Mouse (Mus musculus): ENCODE measurements around the gene Zbtb18.

The Zbtb18 gene

DNA sequence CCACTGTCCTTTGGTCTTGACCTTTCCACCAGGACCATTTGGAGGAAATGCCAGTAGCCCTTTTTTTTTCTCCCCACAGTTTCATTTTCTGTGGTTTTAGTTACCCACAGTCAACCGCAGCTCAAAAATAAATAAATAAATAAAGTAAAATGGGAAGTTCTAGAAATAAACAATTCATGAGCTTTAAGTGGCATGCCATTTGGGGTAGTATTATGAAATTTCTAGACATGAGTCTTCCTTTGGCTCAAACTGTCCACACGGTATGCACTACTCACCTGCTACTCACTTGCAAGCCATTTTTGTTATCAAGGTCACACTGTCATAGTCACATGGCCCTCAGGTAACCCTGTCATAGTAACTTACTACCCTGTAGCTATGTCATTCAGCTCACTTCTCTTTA lies 41.5 kb downstream of the Zbtb18 start:
- no peak for DNase-seq (ENCODE audit: low spot score)

DNA sequence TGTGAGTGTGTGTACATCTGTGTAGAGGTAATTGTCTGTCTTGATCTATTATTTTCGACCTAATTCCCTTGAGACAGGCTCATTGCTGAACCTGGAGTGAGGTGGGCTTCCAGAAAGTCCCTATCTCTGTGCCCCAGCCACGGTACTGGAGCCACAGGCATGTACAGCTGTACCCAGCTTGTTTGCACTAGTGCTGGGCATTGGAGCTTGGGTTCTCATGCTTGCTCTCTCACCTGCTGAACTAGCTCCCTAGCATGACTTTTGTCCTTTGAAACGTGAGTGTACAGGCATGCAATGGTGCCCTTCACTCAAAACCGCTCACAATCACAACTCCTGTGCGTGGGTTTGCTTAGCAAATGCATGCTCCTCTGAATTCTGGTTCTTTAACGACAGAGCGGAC lies 42.1 kb downstream of the Zbtb18 start:
- DNase-seq (ENCODE audit: low spot score): no peak

DNA sequence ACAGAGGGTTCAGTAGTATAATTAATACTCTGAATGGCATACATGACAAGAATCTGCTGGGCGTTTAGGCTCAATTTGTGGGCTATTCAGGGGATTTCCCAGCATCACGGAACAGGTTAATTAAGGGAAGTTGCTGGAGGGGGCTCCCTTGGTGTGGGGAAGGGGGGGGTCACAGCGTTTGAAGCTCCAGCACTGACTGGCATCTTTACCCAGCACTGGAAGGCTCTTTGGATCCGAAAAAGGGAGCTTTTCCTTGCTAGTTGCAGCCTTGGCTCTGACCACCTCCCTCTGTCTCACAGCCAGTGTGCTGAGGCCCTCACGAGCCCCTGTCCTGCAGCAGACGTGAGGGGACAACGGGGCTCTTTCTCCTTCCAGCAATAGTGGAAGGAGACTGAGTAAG lies 42.5 kb downstream of the Zbtb18 start:
- DNase-seq (ENCODE audit: low spot score): no peak

DNA sequence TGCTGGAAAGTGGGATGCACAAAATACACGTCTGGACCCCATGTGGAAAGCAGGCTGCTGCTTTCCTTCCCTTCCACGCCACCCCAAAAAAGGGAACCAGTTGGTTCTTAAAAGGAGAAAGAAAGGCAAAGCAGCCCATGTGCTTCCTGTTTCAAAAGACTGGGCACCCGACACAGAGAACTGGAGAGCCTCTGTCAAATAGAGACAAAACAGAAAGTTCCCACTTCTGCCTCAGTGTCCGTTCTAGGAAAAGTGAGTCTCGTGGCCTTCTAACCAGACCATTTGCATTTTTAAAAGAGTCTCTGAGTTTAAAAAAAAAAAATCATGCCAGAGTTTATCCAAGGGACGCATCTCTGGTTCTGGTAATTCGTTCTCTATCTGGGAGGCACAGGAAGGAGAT lies 47.7 kb downstream of the Zbtb18 start:
- DNase-seq (ENCODE audit: low spot score): peak; percentile 11

DNA sequence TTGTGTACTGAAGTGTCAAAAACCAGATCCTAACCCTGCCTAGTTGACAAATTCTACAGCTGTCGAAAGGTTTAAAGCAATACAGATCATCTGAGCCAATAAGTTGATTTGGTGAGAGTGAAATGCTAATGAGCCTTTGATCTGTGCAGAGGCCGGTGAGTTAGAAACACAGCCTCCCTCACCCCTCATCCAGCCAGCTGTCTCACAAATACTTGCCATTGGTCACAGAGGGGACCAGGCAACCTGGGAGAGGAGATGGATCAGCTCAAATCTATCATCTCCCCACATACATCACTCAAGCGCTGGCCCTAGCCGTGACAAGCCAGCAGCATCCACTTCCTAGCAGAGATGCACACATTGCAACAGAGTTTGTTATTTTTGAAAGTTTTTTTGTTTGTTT lies 48.7 kb downstream of the Zbtb18 start:
- DNase-seq (ENCODE audit: low spot score): no peak

DNA sequence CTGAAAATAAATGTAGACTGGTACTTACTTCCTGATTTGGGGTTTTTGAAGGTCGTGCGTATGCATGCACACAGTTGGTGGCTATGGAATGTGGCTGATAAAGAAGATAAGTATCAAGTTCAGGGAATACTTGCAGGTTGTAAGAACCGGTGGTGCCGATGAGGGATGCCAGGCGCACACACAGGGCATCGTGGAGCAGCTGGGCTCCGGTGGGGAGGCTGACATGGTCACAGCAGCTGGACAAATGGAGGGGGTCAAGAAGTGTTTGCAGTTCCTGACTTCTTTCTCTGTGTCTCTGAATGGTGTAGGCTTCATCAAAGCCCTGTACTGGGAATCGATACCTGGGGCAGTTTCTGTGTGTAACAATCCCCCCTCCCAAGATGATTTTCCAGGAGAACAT lies 49.1 kb downstream of the Zbtb18 start:
- no peak for DNase-seq (ENCODE audit: low spot score)

DNA sequence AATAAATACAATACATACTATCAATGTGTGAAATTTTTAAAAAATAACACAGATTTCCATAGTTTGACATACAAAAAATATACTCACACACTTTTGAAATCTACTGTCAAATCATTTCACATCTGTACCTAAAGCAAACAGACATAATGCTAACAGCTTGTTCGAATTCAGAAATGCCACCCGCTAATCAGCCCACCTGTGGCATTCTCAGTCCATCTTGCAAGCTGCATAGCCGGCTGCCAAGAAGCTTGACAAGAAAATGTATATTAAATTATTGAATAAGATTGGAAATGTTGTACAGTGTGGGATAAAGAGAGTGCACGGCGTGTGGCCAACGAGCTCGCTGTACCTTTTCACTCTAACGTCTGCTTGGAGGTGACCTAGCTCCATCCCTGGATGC lies 52.2 kb downstream of the Zbtb18 start:
- DNase-seq (ENCODE audit: low spot score): no peak

DNA sequence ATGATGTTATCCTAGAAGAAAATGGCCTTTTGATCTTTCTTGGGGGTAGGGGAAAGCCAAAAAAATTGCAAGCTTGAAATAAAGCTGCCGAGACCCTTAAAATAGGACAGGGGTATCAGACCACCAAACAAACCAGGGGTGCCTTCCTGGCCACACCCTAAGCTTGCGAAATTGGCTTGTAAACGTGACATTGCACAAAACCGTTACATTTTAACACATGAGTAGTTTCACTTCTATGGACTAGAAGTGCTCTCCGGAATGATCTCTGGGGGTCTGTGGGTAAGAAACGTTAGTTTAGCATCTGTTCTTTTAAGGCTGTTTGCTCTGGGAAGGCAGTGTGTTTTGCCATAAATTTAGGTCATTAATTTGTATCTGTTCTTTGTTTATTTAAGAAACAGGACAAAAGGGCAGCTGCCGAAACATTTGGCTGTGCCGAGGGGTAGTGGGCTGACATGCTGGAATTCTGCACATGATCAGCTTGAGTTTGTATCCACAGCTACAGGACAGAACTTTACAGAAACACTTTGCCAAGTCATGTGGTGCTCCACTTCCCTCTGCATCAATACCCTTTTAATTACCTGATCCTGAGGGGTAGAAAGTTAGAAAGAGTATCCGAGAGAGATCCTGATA lies 52.9 kb downstream of the Zbtb18 start:
- DNase-seq (ENCODE audit: low spot score): no peak

All from spleen, adult 12 weeks (tissue).